Mouse (Mus musculus): ENCODE measurements around the gene Rapgef4. TPM values are rescaled to one million over a fixed set of nuclear protein-coding genes. Genes with fewer than 3 reads are reported as not detected.

Gene Rapgef4
- total and polyA plus RNA-seq, 2 experiments from 2014 or later = 27.0 to 58.7 TPM

DNA sequence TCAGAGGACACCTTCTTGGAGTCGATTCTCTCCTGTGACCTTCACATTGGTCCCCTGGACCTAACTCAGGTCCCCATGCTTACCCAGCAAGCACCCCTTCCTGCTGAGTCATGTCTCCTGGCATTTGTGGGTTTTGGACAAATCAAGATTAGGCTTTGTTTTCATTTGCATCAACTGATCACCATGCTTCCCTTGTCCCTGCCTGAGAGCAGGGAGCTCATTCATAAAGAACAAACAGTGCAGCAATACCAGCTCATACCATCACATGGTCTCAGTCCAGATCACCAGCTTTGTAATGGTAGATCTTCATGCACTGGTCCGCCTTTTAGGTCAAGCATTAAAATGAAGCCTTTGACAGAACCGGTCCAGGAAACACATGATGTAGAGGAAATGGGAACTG lies 144.7 kb downstream of the Rapgef4 start:
- Histone ChIP-seq H3K9ac (no peak overlapping the region), H3K27me3 (ENCODE audit: insufficient read depth, low read length) (no peaks in the 10 kb centered on the region), H3K36me3 (ENCODE audit: insufficient read depth) (no peaks in the 10 kb centered on the region), H3K4me1 (ENCODE audit: insufficient read depth) (0 out of 2 replicates have a peak, but pooled peaks cover 5% of the 10 kb centered on the region), H3K4me2 (ENCODE audit: low read depth) (no peak overlapping the region), H3K9me3 (ENCODE audit: low read length) (no peaks in the 10 kb centered on the region), H3K27ac (ENCODE audit: low read depth, low read length) (no peak overlapping the region), H3K4me3 (ENCODE audit: low read depth, low read length) (no peak overlapping the region)
- no peak for TF ChIP-seq CTCF (IDR thresholded peaks at IDR 0.05; ENCODE audit: low read depth)
- WGBS = 91% methylated on average over 3 of the region's 3 CpGs
- no peak for DNase-seq
- ATAC-seq = no peak

- Histone ChIP-seq H3K36me3 (ENCODE audit: insufficient read depth) (no peaks in the 10 kb centered on the region), H3K27ac (ENCODE audit: low read depth, low read length) (no peak overlapping the region), H3K9ac (no peak overlapping the region), H3K4me3 (ENCODE audit: low read depth, low read length) (no peak overlapping the region), H3K9me3 (ENCODE audit: low read length) (no peaks in the 10 kb centered on the region), H3K4me1 (ENCODE audit: insufficient read depth) (0 out of 2 replicates have a peak, but pooled peaks cover 5% of the 10 kb centered on the region), H3K27me3 (ENCODE audit: insufficient read depth, low read length) (no peaks in the 10 kb centered on the region), H3K4me2 (ENCODE audit: low read depth) (no peak overlapping the region)
- no peak for DNase-seq
- 92% methylated on average over 2 of the region's 2 CpGs for WGBS
- no peak for ATAC-seq
- no peak for TF ChIP-seq CTCF (IDR thresholded peaks at IDR 0.05; ENCODE audit: low read depth)
Measured at GRCm38 (mm10) chr2:72126411-72126810, 145.4 kb downstream of the Rapgef4 start.

DNA sequence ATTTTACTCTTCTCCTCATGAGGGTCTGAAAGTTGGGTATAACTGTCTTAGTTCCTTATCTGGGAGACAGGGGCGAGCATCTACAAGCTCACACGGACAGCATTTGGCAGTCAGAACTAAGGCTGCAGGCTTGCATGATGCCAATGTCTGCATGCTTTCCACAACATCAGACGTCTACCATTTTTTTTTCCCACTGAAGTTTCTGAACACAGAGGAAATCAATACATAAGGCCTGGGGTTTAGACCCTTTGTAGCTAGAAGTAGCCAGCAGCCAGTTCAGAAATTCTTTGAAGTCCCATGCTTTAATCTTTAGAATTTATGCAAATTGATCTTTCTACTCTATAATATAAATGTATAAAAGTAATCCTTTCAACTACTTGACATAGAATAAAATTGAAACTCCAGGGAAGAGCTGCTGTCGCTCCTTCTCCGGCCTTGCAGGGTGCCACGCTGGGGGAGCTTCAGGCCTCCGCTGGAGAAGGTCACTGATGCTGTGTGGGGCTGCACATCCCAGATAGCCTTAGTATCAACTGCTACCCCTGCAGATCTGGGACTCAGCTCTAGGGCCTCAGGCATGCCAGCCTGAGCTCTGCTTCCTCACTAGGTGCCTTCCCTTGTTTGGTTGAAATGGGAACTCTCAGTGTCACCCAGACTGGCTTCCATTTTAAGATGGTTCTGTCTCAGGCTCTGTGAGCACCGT lies 148.7 kb downstream of the Rapgef4 start:
- Histone ChIP-seq H3K4me2 (ENCODE audit: low read depth) (no peak overlapping the region), H3K36me3 (ENCODE audit: insufficient read depth) (no peaks in the 10 kb centered on the region), H3K27me3 (ENCODE audit: insufficient read depth, low read length) (no peaks in the 10 kb centered on the region), H3K9me3 (ENCODE audit: low read length) (no peaks in the 10 kb centered on the region), H3K9ac (no peak overlapping the region), H3K4me1 (ENCODE audit: insufficient read depth) (no peaks in the 10 kb centered on the region), H3K27ac (ENCODE audit: low read depth, low read length) (no peak overlapping the region), H3K4me3 (ENCODE audit: low read depth, low read length) (no peak overlapping the region)
- ATAC-seq (no peak), DNase-seq (no peak)
- WGBS = 59% methylated on average over 8 of the region's 8 CpGs
- no peak for TF ChIP-seq CTCF (IDR thresholded peaks at IDR 0.05; ENCODE audit: low read depth)

GRCm38 (mm10) chr2:72132222-72132621 lies 151.2 kb downstream of the Rapgef4 start:
- ATAC-seq = no peak

GRCm38 (mm10) chr2:72136045-72136444 lies 155.0 kb downstream of the Rapgef4 start:
- 38% methylated on average over 3 of the region's 3 CpGs for WGBS
- ATAC-seq (peak; percentile 82), DNase-seq (peak; percentile 43)
- H3K9ac ChIP-seq = no peak overlapping the region
- no peaks in the 10 kb centered on the region for H3K36me3 ChIP-seq (ENCODE audit: insufficient read depth)
- H3K27me3 ChIP-seq (ENCODE audit: insufficient read depth, low read length) = no peaks in the 10 kb centered on the region
- H3K4me1 ChIP-seq (ENCODE audit: insufficient read depth) = peaks cover 5% of the 10 kb centered on the region
- no peak for TF ChIP-seq CTCF (IDR thresholded peaks at IDR 0.05; ENCODE audit: low read depth)
- H3K4me2 ChIP-seq (ENCODE audit: low read depth) = no peak overlapping the region
- no peak overlapping the region for H3K27ac ChIP-seq (ENCODE audit: low read depth, low read length)
- no peaks in the 10 kb centered on the region for H3K9me3 ChIP-seq (ENCODE audit: low read length)
- H3K4me3 ChIP-seq (ENCODE audit: low read depth, low read length) = no peak overlapping the region

More at GRCm38 (mm10) chr2:72132222-72132621, 151.2 kb downstream of the Rapgef4 start:
- no peak overlapping the region for H3K4me3 ChIP-seq (ENCODE audit: low read depth, low read length)
- H3K27me3 ChIP-seq (ENCODE audit: insufficient read depth, low read length) = no peaks in the 10 kb centered on the region
- DNase-seq = no peak
- whole genome bisulfite sequencing = 90% methylated on average over 3 of the region's 3 CpGs
- no peak overlapping the region for H3K27ac ChIP-seq (ENCODE audit: low read depth, low read length)
- H3K9me3 ChIP-seq (ENCODE audit: low read length) = no peaks in the 10 kb centered on the region
- H3K4me1 ChIP-seq (ENCODE audit: insufficient read depth) = peaks cover 5% of the 10 kb centered on the region
- H3K4me2 ChIP-seq (ENCODE audit: low read depth) = no peak overlapping the region
- TF ChIP-seq CTCF (IDR thresholded peaks at IDR 0.05; ENCODE audit: low read depth) = no peak
- H3K9ac ChIP-seq = no peak overlapping the region
- H3K36me3 ChIP-seq (ENCODE audit: insufficient read depth) = no peaks in the 10 kb centered on the region

DNA sequence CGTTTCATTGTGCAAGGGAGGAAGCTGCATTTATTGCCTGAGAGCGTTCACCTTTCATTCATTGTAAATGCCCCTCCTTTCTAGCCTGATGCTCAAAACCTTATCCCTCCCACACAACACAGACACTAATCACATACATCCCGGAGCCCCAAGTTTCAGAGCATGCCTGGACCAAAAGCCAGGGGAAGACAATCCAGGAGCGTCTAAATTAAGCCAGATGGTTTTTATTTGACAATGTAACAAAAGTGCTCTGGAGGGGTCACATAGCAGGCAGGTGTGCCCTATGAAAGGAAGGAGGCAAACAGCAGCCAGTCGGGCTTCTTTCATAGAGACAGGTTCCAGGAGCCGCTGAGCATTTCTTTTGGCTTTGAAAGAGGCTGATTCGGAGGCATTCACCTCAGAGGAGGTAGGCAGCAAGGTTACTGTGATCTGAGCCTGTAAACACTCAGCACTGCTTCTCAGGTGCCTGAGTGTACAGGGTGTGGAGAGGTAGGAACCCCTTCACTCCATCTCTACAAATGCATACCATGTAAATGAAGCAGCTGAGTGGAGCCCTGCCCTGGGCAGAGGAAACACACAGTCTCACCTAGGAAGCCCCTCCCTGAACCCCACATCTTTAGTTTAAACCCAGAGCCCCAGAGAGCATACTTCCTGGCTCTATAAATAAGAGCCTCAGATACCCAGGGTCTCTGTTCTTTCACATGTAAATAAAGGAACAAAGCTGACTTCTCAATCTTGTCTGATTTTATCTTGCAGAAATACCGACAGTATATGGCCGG lies 155.6 kb downstream of the Rapgef4 start:
- Histone ChIP-seq H3K36me3 (ENCODE audit: insufficient read depth) (no peaks in the 10 kb centered on the region), H3K4me3 (ENCODE audit: low read depth, low read length) (no peak overlapping the region), H3K9me3 (ENCODE audit: low read length) (no peaks in the 10 kb centered on the region), H3K4me1 (ENCODE audit: insufficient read depth) (peaks cover 5% of the 10 kb centered on the region), H3K27ac (ENCODE audit: low read depth, low read length) (no peak overlapping the region), H3K9ac (no peak overlapping the region), H3K27me3 (ENCODE audit: insufficient read depth, low read length) (no peaks in the 10 kb centered on the region), H3K4me2 (ENCODE audit: low read depth) (no peak overlapping the region)
- whole genome bisulfite sequencing = 43% methylated on average over 9 of the region's 9 CpGs
- ATAC-seq (peak; percentile 16; the same call in 1 of the 2 replicates), DNase-seq (no peak)
- TF ChIP-seq CTCF (IDR thresholded peaks at IDR 0.05; ENCODE audit: low read depth) = no peak
